Mouse (Mus musculus) embryo, embryonic 11.5 days (tissue): ENCODE measurements at regions not wholly inside any gene's neighbourhood (a gene's known extent, or its start where the extent isn't known, plus 50 kb on each side); places are given as distances from the start of the nearest gene placed in this dataset.

Experiments
- DNase-seq: peaks from one replicate; pipeline ENCODE4 v3.0.0-alpha.2; 2012; ENCODE audit warnings: low read depth, low spot score

- DNase-seq: peak; percentile 22
Observed at GRCm38 (mm10) chr4:35477211-35478005, 251.4 kb upstream of the C9orf72 start.

- DNase-seq: no peak
Observed at GRCm38 (mm10) chr4:35474020-35474419, 248.0 kb upstream of the C9orf72 start.
